Mouse (Mus musculus) myocyte (in vitro differentiated cells): ENCODE measurements around the gene Aip.

Source experiments
- MAX ChIP-seq: IDR thresholded peaks from one replicate; pipeline ENCODE4 v1.6.1; 2011; ENCODE audit warnings: low read depth, mild to moderate bottlenecking, control low read depth
- MYOD1 ChIP-seq, 3 experiments: IDR thresholded peaks; one replicate each; pipeline ENCODE4 v1.6.1; 2011; ENCODE audit warnings: control low read depth in 2 of 3, low read depth in 2 of 3, mild to moderate bottlenecking in 2 of 3, moderate library complexity in 1 of 3; ENCODE audit not compliant: insufficient read length in 2 of 3, control insufficient read depth in 1 of 3
- MYOG ChIP-seq, 3 experiments: IDR thresholded peaks; one replicate each; pipeline ENCODE4 v1.6.1; 2011; ENCODE audit warnings: control low read depth in 2 of 3, low read depth in 2 of 3, mild to moderate bottlenecking in 2 of 3; ENCODE audit not compliant: insufficient read length in 2 of 3, control insufficient read depth in 1 of 3, insufficient read depth in 1 of 3
- POLR2A ChIP-seq: IDR thresholded peaks from one replicate; pipeline ENCODE4 v1.6.1; 2011; ENCODE audit warnings: low read depth, mild to moderate bottlenecking, control low read depth, moderate library complexity; ENCODE audit not compliant: insufficient read length
- POLR2AphosphoS2 ChIP-seq: IDR thresholded peaks from one replicate; pipeline ENCODE4 v1.6.1; 2011; ENCODE audit warnings: low read depth, control low read depth; ENCODE audit not compliant: insufficient read length
- TCF12 ChIP-seq: IDR thresholded peaks from one replicate; pipeline ENCODE4 v1.6.1; 2011; ENCODE audit warnings: mild to moderate bottlenecking, control low read depth; ENCODE audit not compliant: poor library complexity, insufficient read depth, severe bottlenecking

DNA sequence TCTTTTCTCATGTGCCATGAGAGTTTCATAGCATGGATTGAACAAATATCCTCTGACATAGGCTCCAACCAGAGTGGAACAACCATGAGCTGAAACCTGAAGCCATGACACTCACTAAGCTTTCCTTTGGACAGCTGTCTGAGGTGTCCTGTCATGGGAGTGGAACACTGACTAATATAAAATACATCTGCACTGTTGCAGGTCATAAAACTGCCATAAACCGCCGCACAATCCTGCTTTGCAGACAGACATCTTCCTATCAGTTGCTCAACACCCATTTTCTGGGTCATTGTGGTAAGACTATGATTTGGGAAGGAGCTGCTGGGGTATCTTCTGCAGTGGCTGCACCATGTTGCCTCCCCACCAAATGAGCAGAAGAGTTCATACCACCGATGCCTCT is 32.9 kb downstream of the Aip start:
- TF ChIP-seq MYOG (IDR thresholded peaks at IDR 0.05; ENCODE audit: control insufficient read depth in 1 of 3, insufficient read depth in 1 of 3, insufficient read length in 2 of 3, low read depth in 2 of 3): peak in 2 of 3 experiments; percentile 19 to 66
- no peak for TF ChIP-seq POLR2A
- TF ChIP-seq MYOD1 (IDR thresholded peaks at IDR 0.05; ENCODE audit: control insufficient read depth in 1 of 3, insufficient read length in 2 of 3, low read depth in 2 of 3): peak; percentile 67 to 78 (median 75)
- no peak for TF ChIP-seq POLR2AphosphoS2
- TF ChIP-seq TCF12: peak; percentile 12
- TF ChIP-seq MAX: no peak
